Mouse (Mus musculus) embryonic facial prominence, embryonic 15.5 days (tissue): Measurements from ENCODE around the gene Brd7. TPM values are rescaled to one million over a fixed set of nuclear protein-coding genes. Genes with fewer than 3 reads are reported as not detected.

ENCODE experiments used
- ATAC-seq: fragments of 200-750 bp; cut with Nextera tagmentation; 2 replicates; pipeline ENCODE4 v1.8.0; 2017; ENCODE audit warnings: low read depth, moderate TSS enrichment; ENCODE audit not compliant: insufficient number of reproducible peaks, low FRiP score, low TSS enrichment
- H3K27ac ChIP-seq: fragments of 300-500 bp; sonication (generic); replicated peaks from 2 replicates; pipeline ENCODE4 v1.5.1; 2015; ENCODE audit warnings: mild to moderate bottlenecking, inconsistent platforms
- H3K27me3 ChIP-seq: fragments of 300-500 bp; sonication (generic); 2 replicates; pipeline ENCODE4 v1.6.1; 2015; ENCODE audit warnings: inconsistent platforms
- H3K36me3 ChIP-seq: fragments of 300-500 bp; sonication (generic); 2 replicates; pipeline ENCODE4 v1.6.1; 2015; ENCODE audit warnings: mild to moderate bottlenecking, inconsistent platforms
- H3K4me1 ChIP-seq: fragments of 300-500 bp; sonication (generic); 2 replicates; pipeline ENCODE4 v1.6.1; 2015; ENCODE audit warnings: inconsistent platforms
- H3K4me2 ChIP-seq: fragments of 300-500 bp; sonication (generic); replicated peaks from 2 replicates; pipeline ENCODE4 v1.6.1; 2015; ENCODE audit warnings: mild to moderate bottlenecking, inconsistent platforms
- H3K4me3 ChIP-seq: fragments of 300-500 bp; sonication (generic); replicated peaks from 2 replicates; pipeline ENCODE4 v1.5.1; 2015; ENCODE audit warnings: mild to moderate bottlenecking, inconsistent platforms
- H3K9ac ChIP-seq: fragments of 300-500 bp; sonication (generic); 2 replicates; pipeline ENCODE4 v1.6.1; 2015; ENCODE audit warnings: inconsistent platforms
- H3K9me3 ChIP-seq: fragments of 300-500 bp; sonication (generic); replicated peaks from 2 replicates; pipeline ENCODE4 v1.6.1; 2016; ENCODE audit warnings: inconsistent platforms
- WGBS: fragments of 180-500 bp; shearing (Covaris S2); methylation state at CpG from one replicate; pipeline ENCODE4 v1.1.7; 2015; 5-methylcytosine and 5-hydroxymethylcytosine counted together
- polyA plus RNA-seq: library from polyadenylated mRNA; unstranded; fragments of >200 nt; fragmentation: Nextera tagmentation; extraction: Ambion mirVana; gene quantifications from 2 replicates; pipeline ENCODE4 v1.2.1, GENCODE M21; 2015

Brd7 gene
- polyA plus RNA-seq, 1 experiment from 2014 or later = 72.8 TPM

DNA sequence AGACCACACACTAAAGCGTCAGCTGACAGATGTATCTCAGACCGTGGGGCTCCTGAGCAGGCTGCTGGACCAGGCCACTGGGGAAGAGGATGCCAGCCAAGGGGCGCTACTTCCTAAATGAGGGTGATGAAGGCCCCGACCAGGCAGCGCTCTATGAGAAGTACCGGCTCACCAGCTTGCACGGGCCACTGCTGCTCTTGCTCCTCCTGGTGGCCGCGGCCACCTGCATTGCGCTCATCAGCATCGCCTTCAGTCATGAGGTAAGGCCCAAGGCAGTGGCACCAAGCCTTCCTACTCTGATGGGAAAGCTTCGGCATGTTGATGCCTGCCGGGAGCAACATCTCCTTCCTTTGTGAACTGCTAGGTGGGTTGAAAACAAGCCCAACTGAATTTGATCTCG is 55.5 kb downstream of the Brd7 start:
- H3K36me3 ChIP-seq = no peaks in the 10 kb centered on the region
- ATAC-seq = no peak
- H3K4me3 ChIP-seq = no peak overlapping the region
- no peak overlapping the region for H3K4me2 ChIP-seq
- no peaks in the 10 kb centered on the region for H3K27me3 ChIP-seq
- H3K9me3 ChIP-seq = no peaks in the 10 kb centered on the region
- H3K4me1 ChIP-seq = peaks cover 3% of the 10 kb centered on the region; the same call in 1 of the 2 replicates
- no peak overlapping the region for H3K9ac ChIP-seq
- no peak overlapping the region for H3K27ac ChIP-seq
- 75% methylated on average over 14 of the region's 14 CpGs for WGBS

DNA sequence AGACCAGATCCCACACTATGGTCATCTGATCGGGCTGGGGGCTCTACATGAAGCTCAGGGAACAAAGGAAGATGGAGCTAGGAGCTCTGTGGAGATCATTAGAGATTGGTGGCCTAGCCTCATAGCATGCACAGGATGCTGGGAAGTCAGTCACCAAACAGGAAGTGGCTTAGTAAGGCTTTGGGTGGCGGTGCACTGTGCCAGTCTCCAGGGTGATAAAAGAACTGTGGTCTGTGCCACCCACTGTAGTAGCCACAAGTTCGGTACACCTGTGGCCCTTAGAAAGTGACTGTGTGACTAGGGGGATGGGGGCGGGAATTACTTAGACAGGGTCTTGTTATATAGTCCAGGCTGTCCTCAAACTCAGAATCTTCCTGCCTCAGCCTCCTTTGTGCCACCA is 56.2 kb downstream of the Brd7 start:
- Histone ChIP-seq H3K27ac (no peak overlapping the region), H3K27me3 (no peaks in the 10 kb centered on the region), H3K36me3 (no peaks in the 10 kb centered on the region), H3K9ac (no peak overlapping the region), H3K4me3 (no peak overlapping the region), H3K4me2 (no peak overlapping the region), H3K4me1 (peaks cover 7% of the 10 kb centered on the region; the same call in 1 of the 2 replicates), H3K9me3 (no peaks in the 10 kb centered on the region)
- 90% methylated on average over 4 of the region's 4 CpGs for WGBS
- ATAC-seq = no peak

DNA sequence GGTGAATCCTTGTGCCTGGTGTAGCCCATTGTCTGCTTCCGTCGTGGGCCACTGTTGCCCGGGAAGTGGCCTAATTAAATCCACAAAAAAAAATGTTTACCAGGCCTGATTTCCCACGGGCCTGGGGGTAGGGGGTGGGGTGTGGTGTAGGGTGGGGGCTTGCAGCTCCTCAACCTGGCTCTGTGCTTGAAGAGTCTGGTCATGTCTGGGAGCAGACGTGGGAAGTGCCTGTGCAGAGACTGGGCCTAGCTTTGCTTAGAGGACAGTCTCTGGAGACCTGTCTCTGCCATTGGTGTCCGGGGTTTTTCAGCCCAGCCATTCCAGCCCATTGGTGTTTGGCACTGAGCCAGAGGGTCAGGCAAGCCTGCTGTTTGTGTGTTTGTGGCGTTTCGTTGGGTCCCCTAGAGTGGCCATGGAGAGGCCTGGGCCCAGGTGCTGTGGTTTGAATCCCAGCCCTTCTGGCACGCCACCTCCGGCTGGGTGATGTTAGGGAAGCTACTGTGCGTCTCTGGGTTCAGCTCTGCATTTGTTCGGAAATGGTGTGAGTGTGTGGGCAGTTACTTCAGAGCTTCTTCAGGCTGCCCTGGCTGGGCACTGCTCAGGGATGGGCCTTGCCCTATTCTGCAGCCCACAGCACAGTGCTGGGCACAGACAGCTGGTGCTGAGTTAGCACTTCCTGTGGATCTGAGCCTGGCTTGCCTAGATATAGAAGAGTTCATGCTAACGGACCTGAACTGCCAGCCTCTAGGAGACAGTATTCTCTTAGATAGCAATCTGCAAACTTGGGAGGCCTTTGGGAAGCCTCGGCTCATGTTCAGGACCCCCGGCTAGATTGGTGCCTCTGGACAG is 60.2 kb downstream of the Brd7 start:
- 58% methylated on average over 15 of the region's 15 CpGs for WGBS
- Histone ChIP-seq H3K4me3 (no peak overlapping the region), H3K4me2 (no peak overlapping the region), H3K9ac (no peak overlapping the region), H3K27ac (no peak overlapping the region), H3K4me1 (peaks cover 18% of the 10 kb centered on the region), H3K36me3 (no peaks in the 10 kb centered on the region), H3K27me3 (no peaks in the 10 kb centered on the region), H3K9me3 (no peaks in the 10 kb centered on the region)
- ATAC-seq = 0 out of 2 replicates have a peak, but pooled peaks have one; percentile 20

DNA sequence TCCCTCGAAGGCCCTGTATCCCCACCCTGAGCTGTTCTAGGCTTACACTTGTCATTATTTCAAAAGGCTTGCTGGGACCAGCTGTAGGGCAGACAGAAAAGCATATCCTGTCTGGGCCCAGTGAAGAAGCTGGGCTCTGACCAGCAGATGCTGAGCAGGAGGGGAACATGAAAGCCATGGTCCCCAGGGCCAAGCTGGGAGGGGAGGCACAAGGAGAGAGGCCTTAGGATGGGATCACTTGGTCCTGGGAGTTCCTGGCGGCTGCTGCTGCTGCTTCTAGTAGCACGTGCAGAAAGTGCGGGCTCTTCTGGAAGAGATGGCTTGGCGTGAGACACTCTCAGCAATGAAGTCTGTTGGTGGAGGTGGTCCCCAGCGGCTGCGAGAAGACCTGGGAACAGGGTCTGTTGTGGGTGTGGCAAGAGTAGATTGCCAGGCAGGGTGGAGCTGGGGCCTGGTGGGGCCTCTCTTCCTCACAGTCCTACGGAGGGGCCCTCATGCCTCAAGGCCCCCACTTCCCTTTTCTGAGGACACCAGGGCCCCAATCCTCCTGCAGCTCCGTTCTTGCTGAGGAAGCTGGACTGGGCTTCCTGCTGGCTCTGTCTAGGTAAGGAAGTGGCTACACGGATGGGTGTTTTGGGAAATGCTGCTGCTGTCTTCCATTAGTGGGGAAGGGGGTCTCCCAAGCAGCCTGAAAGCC is 61.9 kb downstream of the Brd7 start:
- Histone ChIP-seq H3K9ac (no peak overlapping the region), H3K9me3 (no peaks in the 10 kb centered on the region), H3K4me1 (peaks cover 18% of the 10 kb centered on the region), H3K27me3 (no peaks in the 10 kb centered on the region), H3K27ac (no peak overlapping the region; the same call in 1 of the 2 replicates), H3K36me3 (0 out of 2 replicates have a peak, but pooled peaks cover 2% of the 10 kb centered on the region), H3K4me3 (no peak overlapping the region), H3K4me2 (no peak overlapping the region)
- no peak for ATAC-seq
- 54% methylated on average over 10 of the region's 10 CpGs for whole genome bisulfite sequencing

DNA sequence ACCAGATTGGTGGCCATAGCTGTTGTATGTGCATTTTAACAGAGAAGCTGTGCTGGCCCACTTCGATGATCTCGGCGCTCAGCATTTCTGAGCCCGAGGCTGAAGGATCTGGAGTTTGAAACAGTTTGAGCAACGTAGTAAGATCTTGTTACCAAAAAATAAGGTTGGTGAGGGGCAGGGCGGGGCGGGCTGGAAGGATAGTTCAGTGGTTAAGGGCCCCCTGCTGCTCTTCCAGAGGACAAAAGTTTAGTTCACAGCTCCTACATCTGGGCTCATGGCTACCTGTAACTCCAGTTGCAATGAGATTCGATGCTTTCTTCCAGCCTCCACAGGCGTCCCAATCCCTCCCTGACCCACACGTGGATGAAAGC is 63.3 kb downstream of the Brd7 start:
- Histone ChIP-seq H3K4me3 (no peak overlapping the region), H3K9me3 (no peaks in the 10 kb centered on the region), H3K9ac (no peak overlapping the region), H3K27ac (no peak overlapping the region), H3K4me2 (no peak overlapping the region), H3K36me3 (0 out of 2 replicates have a peak, but pooled peaks cover 2% of the 10 kb centered on the region), H3K4me1 (peaks cover 18% of the 10 kb centered on the region), H3K27me3 (no peaks in the 10 kb centered on the region)
- WGBS = 79% methylated on average over 10 of the region's 10 CpGs
- no peak for ATAC-seq

DNA sequence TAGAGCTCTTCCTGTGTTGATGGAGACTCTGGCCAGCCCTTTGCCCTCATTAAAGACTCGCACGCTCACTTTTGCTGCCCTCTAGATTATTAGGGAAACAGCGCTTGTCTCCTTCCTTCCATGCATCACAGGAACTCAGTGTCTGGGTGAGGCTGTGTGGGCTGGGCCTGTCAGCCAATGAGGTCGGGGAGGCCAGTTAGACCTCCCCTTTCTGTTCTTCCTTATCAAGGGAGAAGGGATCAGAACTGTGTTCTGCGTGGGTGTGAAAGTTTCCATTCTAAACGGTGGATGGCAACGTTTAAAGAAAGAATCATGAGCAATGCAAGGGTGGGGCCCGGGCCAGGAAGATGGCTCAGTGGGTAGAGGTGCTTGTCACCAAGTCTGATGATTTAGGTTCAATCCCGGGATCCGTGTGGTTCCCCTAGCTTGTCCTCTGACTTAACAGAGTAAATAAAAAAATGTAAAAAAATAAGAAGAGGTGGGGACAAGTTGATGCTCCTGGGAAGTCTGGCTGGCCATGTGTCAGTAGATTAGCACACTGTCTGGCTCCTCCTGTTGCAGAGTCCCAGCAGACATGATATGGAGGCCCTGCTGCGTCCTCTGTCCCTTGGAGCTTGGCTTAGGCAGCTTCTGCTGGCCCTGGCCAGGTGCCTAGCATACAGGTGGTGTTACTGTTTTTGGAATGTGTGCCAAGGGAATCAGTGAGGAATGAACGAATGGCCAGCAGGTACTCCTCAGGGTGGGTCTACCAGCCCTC is 63.8 kb downstream of the Brd7 start:
- H3K27ac ChIP-seq = no peak overlapping the region
- H3K4me3 ChIP-seq = no peak overlapping the region
- H3K9me3 ChIP-seq = no peaks in the 10 kb centered on the region
- 60% methylated on average over 12 of the region's 12 CpGs for WGBS
- H3K36me3 ChIP-seq = 0 out of 2 replicates have a peak, but pooled peaks cover 2% of the 10 kb centered on the region
- no peaks in the 10 kb centered on the region for H3K27me3 ChIP-seq
- H3K4me2 ChIP-seq = no peak overlapping the region
- peaks cover 18% of the 10 kb centered on the region for H3K4me1 ChIP-seq
- ATAC-seq = no peak
- H3K9ac ChIP-seq = no peak overlapping the region

DNA sequence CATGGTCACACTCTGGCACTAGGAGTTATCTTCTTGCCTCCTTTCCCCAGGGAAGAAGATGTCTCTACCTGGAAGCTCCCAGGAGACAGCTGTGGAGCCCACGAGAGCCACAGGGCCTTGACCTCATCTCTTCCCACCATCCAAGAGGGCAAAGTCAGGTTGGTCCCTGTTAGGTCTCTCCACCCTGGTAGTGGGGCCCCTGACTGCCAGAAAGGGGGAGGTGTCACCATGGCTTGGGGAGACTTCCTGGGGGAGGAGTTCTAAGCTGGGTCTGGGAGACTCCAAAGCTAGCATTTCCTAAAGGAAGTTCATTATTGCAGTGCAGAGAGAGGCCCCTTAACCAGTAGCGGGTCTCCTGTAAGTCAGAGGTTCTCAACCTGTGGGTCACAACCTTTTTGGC is 67.0 kb downstream of the Brd7 start:
- Histone ChIP-seq H3K27me3 (no peaks in the 10 kb centered on the region), H3K9ac (no peak overlapping the region), H3K36me3 (0 out of 2 replicates have a peak, but pooled peaks cover 2% of the 10 kb centered on the region), H3K4me2 (no peak overlapping the region), H3K4me1 (peaks cover 8% of the 10 kb centered on the region; the same call in 1 of the 2 replicates), H3K27ac (no peak overlapping the region), H3K9me3 (no peaks in the 10 kb centered on the region), H3K4me3 (no peak overlapping the region)
- no peak for ATAC-seq
- 77% methylated on average over 2 of the region's 2 CpGs for WGBS

DNA sequence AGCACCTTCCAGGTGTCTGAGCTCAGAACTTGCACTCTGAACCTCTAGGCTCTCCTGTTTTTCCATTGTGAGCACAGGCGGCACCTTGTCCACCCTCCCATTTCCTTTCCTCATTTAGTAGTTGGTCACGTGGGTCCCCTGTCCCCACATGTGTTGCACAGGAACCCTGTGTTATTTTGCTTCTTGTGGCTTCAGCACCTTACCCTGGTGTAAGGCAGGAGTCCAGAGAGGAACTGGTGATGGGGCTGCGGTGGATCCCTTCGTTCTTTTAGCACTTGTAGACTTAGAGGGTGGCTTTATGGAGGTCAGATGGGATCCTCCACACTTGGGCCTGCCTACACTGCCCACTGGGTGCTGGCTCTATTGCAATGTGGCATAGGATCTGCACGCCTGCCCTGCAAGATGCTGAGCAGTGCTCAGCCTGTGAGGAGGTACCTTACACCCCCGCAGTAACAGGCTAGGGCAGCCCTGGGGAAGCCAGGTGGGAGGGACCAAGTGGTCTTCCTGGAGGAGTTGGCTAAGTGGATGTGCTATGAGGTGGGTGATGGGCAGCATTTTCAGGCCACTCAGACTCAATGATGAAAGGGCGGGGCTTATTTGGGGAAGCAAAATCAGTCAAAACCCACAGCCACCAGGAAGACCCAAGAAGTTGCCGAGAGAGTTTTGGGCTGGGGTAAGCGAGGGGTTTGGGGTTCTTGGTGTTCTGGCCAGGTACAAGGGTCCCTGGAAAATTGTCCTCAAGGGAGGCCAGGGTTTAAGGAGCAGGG is 68.2 kb downstream of the Brd7 start:
- H3K9me3 ChIP-seq = no peaks in the 10 kb centered on the region
- peaks cover 13% of the 10 kb centered on the region for H3K4me1 ChIP-seq
- H3K36me3 ChIP-seq = 0 out of 2 replicates have a peak, but pooled peaks cover 2% of the 10 kb centered on the region
- no peak overlapping the region for H3K4me2 ChIP-seq
- H3K4me3 ChIP-seq = no peak overlapping the region
- no peak for ATAC-seq
- no peaks in the 10 kb centered on the region for H3K27me3 ChIP-seq
- no peak overlapping the region for H3K27ac ChIP-seq
- WGBS = 87% methylated on average over 9 of the region's 9 CpGs
- H3K9ac ChIP-seq = no peak overlapping the region

DNA sequence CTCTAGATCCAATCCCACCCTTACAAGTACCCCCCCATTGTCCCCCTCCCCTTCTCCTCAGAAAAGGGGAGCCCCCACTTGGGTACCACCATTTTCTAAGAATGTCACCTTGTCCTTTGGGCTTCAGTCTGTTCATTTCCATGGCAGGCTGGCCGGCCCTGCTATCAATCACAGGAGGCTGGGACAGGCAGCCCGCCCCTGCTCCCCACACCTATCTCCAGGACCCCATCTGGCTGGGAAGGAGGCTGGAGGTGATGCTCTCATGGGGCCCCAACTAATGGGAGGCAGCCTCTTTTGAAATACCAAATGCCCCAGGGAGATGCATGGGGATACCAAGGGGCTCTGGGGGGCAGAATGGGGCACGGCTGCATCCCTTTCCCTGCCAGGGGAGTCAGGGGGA is 69.1 kb downstream of the Brd7 start:
- Histone ChIP-seq H3K9me3 (no peaks in the 10 kb centered on the region), H3K36me3 (0 out of 2 replicates have a peak, but pooled peaks cover 2% of the 10 kb centered on the region), H3K4me2 (no peak overlapping the region), H3K27me3 (no peaks in the 10 kb centered on the region), H3K4me3 (no peak overlapping the region), H3K4me1 (peaks cover 22% of the 10 kb centered on the region), H3K9ac (no peak overlapping the region), H3K27ac (no peak overlapping the region)
- WGBS = 74% methylated on average over 3 of the region's 3 CpGs
- no peak for ATAC-seq

DNA sequence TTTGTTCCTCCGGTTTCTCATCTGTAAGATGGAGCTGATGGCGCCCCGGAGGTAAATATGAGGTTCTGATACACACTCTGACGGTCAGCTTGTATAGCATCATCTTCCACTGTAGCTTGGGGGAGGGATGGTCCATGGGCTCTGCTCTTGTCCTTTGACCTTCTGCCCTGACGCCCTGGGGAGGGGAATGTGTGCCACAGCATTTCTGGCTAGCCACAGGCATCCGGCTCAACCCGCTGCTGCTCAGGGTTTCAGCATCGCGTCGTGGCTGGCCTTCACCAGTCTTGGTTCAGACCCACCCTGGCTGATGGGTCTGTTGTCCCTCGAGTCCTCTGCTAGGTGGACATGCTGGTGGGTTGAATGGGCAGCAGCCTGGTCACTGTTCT is 70.7 kb downstream of the Brd7 start:
- WGBS = 83% methylated on average over 11 of the region's 11 CpGs
- ATAC-seq = no peak
- H3K27ac ChIP-seq = no peak overlapping the region

More for the DNA sequence above, 70.7 kb downstream of the Brd7 start:
- Histone ChIP-seq H3K9me3 (no peaks in the 10 kb centered on the region), H3K9ac (no peak overlapping the region), H3K36me3 (0 out of 2 replicates have a peak, but pooled peaks cover 2% of the 10 kb centered on the region), H3K4me2 (no peak overlapping the region), H3K27me3 (no peaks in the 10 kb centered on the region), H3K4me3 (no peak overlapping the region), H3K4me1 (peaks cover 27% of the 10 kb centered on the region)
